Mouse (Mus musculus) right cerebral cortex, postnatal 14 days (tissue): ENCODE data around the gene Hhipl1.

Experiments
- DNase-seq: peaks from one replicate; pipeline ENCODE4 v3.0.0; 2022

Gene Hhipl1

GRCm38 (mm10) chr12:108305812-108306794 is at the start of gene Hhipl1:
Gene Hhipl1 (plus strand): TSS chr12:108306270.
- peak; percentile 33 for DNase-seq

GRCm38 (mm10) chr12:108256734-108257133 is 49.3 kb upstream of the Hhipl1 start:
- DNase-seq: no peak

GRCm38 (mm10) chr12:108259322-108260049 is 46.6 kb upstream of the Hhipl1 start:
- DNase-seq: no peak

GRCm38 (mm10) chr12:108260950-108261349 is 45.1 kb upstream of the Hhipl1 start:
- DNase-seq: no peak

GRCm38 (mm10) chr12:108264918-108265317 is 41.2 kb upstream of the Hhipl1 start:
- DNase-seq: no peak

- peak; percentile 56 for DNase-seq
Observed at GRCm38 (mm10) chr12:108265831-108266619, 40.0 kb upstream of the Hhipl1 start.

GRCm38 (mm10) chr12:108267653-108268052 is 38.4 kb upstream of the Hhipl1 start:
- DNase-seq: no peak

- no peak for DNase-seq
Observed at GRCm38 (mm10) chr12:108268970-108269369, 37.1 kb upstream of the Hhipl1 start.

- no peak for DNase-seq
Observed at GRCm38 (mm10) chr12:108269699-108270098, 36.4 kb upstream of the Hhipl1 start.

- DNase-seq: no peak
Observed at GRCm38 (mm10) chr12:108270240-108270919, 35.7 kb upstream of the Hhipl1 start.

GRCm38 (mm10) chr12:108271351-108272142 is 34.5 kb upstream of the Hhipl1 start:
- DNase-seq: no peak

GRCm38 (mm10) chr12:108272143-108272635 is 33.9 kb upstream of the Hhipl1 start:
- DNase-seq: no peak

GRCm38 (mm10) chr12:108273466-108274312 is 32.4 kb upstream of the Hhipl1 start:
- DNase-seq: no peak

GRCm38 (mm10) chr12:108274313-108274595 is 31.8 kb upstream of the Hhipl1 start:
- no peak for DNase-seq

- DNase-seq: peak; percentile 43
Observed at GRCm38 (mm10) chr12:108274661-108275507, 31.2 kb upstream of the Hhipl1 start, which contains the start of gene Ccdc85c. Gene Ccdc85c (minus strand): TSS chr12:108275425.

- peak; percentile 97 for DNase-seq
Observed at GRCm38 (mm10) chr12:108275508-108275890, 30.6 kb upstream of the Hhipl1 start.

- peak; percentile 60 for DNase-seq
Observed at GRCm38 (mm10) chr12:108275920-108276822, 29.9 kb upstream of the Hhipl1 start.

- no peak for DNase-seq
Observed at GRCm38 (mm10) chr12:108277341-108277841, 28.7 kb upstream of the Hhipl1 start.
